Mouse (Mus musculus) liver, embryonic 11.5 days (tissue): Measurements from ENCODE around the gene Olfr350. TPM values are rescaled to one million over a fixed set of nuclear protein-coding genes. Genes with fewer than 3 reads are reported as not detected.

Experiments used
- ATAC-seq: fragments of 200-750 bp; cut with Nextera tagmentation; replicated peaks from 2 replicates; pipeline ENCODE4 v1.8.0; 2017; ENCODE audit warnings: moderate number of reproducible peaks, mild to moderate bottlenecking, moderate TSS enrichment, moderate library complexity; ENCODE audit not compliant: low FRiP score
- DNase-seq: peaks from one replicate; pipeline ENCODE4 v3.0.0-alpha.2; 2017; ENCODE audit warnings: low spot score
- H3K27ac ChIP-seq: fragments of 300-500 bp; sonication (generic); 2 replicates; pipeline ENCODE4 v1.5.1; 2014; ENCODE audit warnings: mild to moderate bottlenecking, low read depth, low read length, control low read depth
- H3K27me3 ChIP-seq: fragments of 300-500 bp; sonication (generic); replicated peaks from 2 replicates; pipeline ENCODE4 v1.6.1; 2014; ENCODE audit warnings: low read length, mixed read lengths; ENCODE audit not compliant: control insufficient read depth, insufficient read depth
- H3K36me3 ChIP-seq: fragments of 300-500 bp; sonication (generic); 2 replicates; pipeline ENCODE4 v1.6.1; 2014; ENCODE audit warnings: mild to moderate bottlenecking, low read length, moderate library complexity, mixed read lengths; ENCODE audit not compliant: control insufficient read depth, insufficient read depth
- H3K4me1 ChIP-seq: fragments of 300-500 bp; sonication (generic); replicated peaks from 2 replicates; pipeline ENCODE4 v1.6.1; 2014; ENCODE audit warnings: low read length, mixed read lengths; ENCODE audit not compliant: control insufficient read depth, insufficient read depth
- H3K4me2 ChIP-seq: fragments of 300-500 bp; sonication (generic); 2 replicates; pipeline ENCODE4 v1.6.1; 2014; ENCODE audit warnings: mild to moderate bottlenecking, control low read depth, moderate library complexity
- H3K4me3 ChIP-seq: fragments of 300-500 bp; sonication (generic); 2 replicates; pipeline ENCODE4 v1.5.1; 2014; ENCODE audit warnings: low read depth, low read length, control low read depth
- H3K9ac ChIP-seq: fragments of 300-500 bp; sonication (generic); 2 replicates; pipeline ENCODE4 v1.6.1; 2014; ENCODE audit warnings: low read depth, low read length, control low read depth
- H3K9me3 ChIP-seq: fragments of 300-500 bp; sonication (generic); 2 replicates; pipeline ENCODE4 v1.6.1; 2016; ENCODE audit warnings: low read length, inconsistent platforms, mixed read lengths; ENCODE audit not compliant: control insufficient read depth
- WGBS: fragments of 180-500 bp; shearing (Covaris S2); extraction: QIAGEN DNeasy Blood & Tissue Kit; methylation state at CpG from one replicate; pipeline ENCODE4 v1.1.7; 2014; 5-methylcytosine and 5-hydroxymethylcytosine counted together
- polyA plus RNA-seq: library from polyadenylated mRNA; unstranded; fragments of >200 nt; fragmentation: Nextera tagmentation; extraction: Ambion mirVana; gene quantifications from 2 replicates; pipeline ENCODE4 v1.2.1, GENCODE M21; 2014

The Olfr350 gene
- polyA plus RNA-seq, result not detected in 2 replicates

- Histone ChIP-seq H3K27ac (no peak within 1 kb of the TSS), H3K4me2 (no peak within 1 kb of the TSS), H3K9me3 (peaks cover 5% of the 10 kb centered on the region; the same call in 1 of the 2 replicates), H3K4me1 (no peaks in the 10 kb centered on the region), H3K27me3 (no peaks in the 10 kb centered on the region), H3K36me3 (no peaks in the 10 kb centered on the region), H3K4me3 (no peak within 1 kb of the TSS), H3K9ac (no peak within 1 kb of the TSS)
- 76% methylated on average over 1 of the region's 1 CpGs for WGBS
- ATAC-seq (no peak), DNase-seq (no peak)
These were observed at the start of gene Olfr350 for GRCm38 (mm10) chr2:36846010-36846409. Gene Olfr350 (plus strand): TSS chr2:36846310.

GRCm38 (mm10) chr2:36816932-36817331 lies 29.2 kb upstream of the Olfr350 start, which contains the start of gene Olfr3:
Gene Olfr3 (minus strand): TSS chr2:36817032.
- no peaks in the 10 kb centered on the region for H3K36me3 ChIP-seq
- no peak within 1 kb of the TSS for H3K4me3 ChIP-seq
- H3K4me1 ChIP-seq, result no peaks in the 10 kb centered on the region
- H3K4me2 ChIP-seq, result no peak within 1 kb of the TSS
- 42% methylated on average over 1 of the region's 1 CpGs for WGBS
- ATAC-seq (no peak), DNase-seq (no peak)
- H3K9me3 ChIP-seq, result peaks cover 2% of the 10 kb centered on the region; the same call in 1 of the 2 replicates
- H3K27ac ChIP-seq, result no peak within 1 kb of the TSS
- no peaks in the 10 kb centered on the region for H3K27me3 ChIP-seq
- no peak within 1 kb of the TSS for H3K9ac ChIP-seq

GRCm38 (mm10) chr2:36862560-36862959 lies 16.4 kb downstream of the Olfr350 start, which contains the start of gene Olfr351:
Gene Olfr351 (minus strand): TSS chr2:36862660.
- ATAC-seq, result no peak
- 65% methylated on average over 1 of the region's 1 CpGs for WGBS

GRCm38 (mm10) chr2:36868160-36868559 lies 22.1 kb downstream of the Olfr350 start, which contains the start of gene Olfr352:
Gene Olfr352 (plus strand): TSS chr2:36868460.
- no peak within 1 kb of the TSS for H3K4me2 ChIP-seq
- H3K9ac ChIP-seq, result no peak within 1 kb of the TSS
- 0 out of 2 replicates have a peak, but pooled peaks cover 9% of the 10 kb centered on the region for H3K9me3 ChIP-seq
- DNase-seq, result no peak
- no peak for ATAC-seq
- H3K27me3 ChIP-seq, result no peaks in the 10 kb centered on the region
- no peak within 1 kb of the TSS for H3K4me3 ChIP-seq
- H3K36me3 ChIP-seq, result no peaks in the 10 kb centered on the region
- no peaks in the 10 kb centered on the region for H3K4me1 ChIP-seq
- H3K27ac ChIP-seq, result no peak within 1 kb of the TSS
- WGBS, result 74% methylated on average over 1 of the region's 1 CpGs

More at GRCm38 (mm10) chr2:36862560-36862959, 16.4 kb downstream of the Olfr350 start, which contains the start of gene Olfr351:
- Histone ChIP-seq H3K36me3 (no peaks in the 10 kb centered on the region), H3K27me3 (no peaks in the 10 kb centered on the region), H3K4me2 (no peak within 1 kb of the TSS), H3K9me3 (0 out of 2 replicates have a peak, but pooled peaks cover 6% of the 10 kb centered on the region), H3K4me3 (no peak within 1 kb of the TSS), H3K27ac (no peak within 1 kb of the TSS), H3K4me1 (no peaks in the 10 kb centered on the region), H3K9ac (no peak within 1 kb of the TSS)
- DNase-seq, result no peak

- Histone ChIP-seq H3K4me1 (no peaks in the 10 kb centered on the region), H3K36me3 (no peaks in the 10 kb centered on the region), H3K9ac (no peak within 1 kb of the TSS), H3K27ac (no peak within 1 kb of the TSS), H3K4me2 (no peak within 1 kb of the TSS), H3K27me3 (no peaks in the 10 kb centered on the region), H3K4me3 (no peak within 1 kb of the TSS), H3K9me3 (peaks cover 3% of the 10 kb centered on the region; the same call in 1 of the 2 replicates)
- DNase-seq, result no peak
- no peak for ATAC-seq
These were observed 46.7 kb downstream of the Olfr350 start, which contains the start of gene Olfr353 for GRCm38 (mm10) chr2:36892836-36893235. Gene Olfr353 (minus strand): TSS chr2:36892936.

GRCm38 (mm10) chr2:36897114-36897513 lies 51.0 kb downstream of the Olfr350 start:
- Histone ChIP-seq H3K36me3 (no peaks in the 10 kb centered on the region), H3K4me1 (no peaks in the 10 kb centered on the region), H3K9ac (no peak overlapping the region), H3K4me2 (no peak overlapping the region), H3K27me3 (no peaks in the 10 kb centered on the region), H3K27ac (no peak overlapping the region), H3K4me3 (no peak overlapping the region), H3K9me3 (peaks cover 3% of the 10 kb centered on the region; the same call in 1 of the 2 replicates)
- DNase-seq (no peak), ATAC-seq (no peak)

Other genes with a start within 250 kb of the Olfr350 start
- gene Olfr345, start 206.3 kb upstream of the Olfr350 start, polyA plus RNA-seq, result not detected in 2 replicates
- not detected in 2 replicates for gene Olfr346, start 160.5 kb upstream of the Olfr350 start, polyA plus RNA-seq
- gene Olfr347, start 114.4 kb upstream of the Olfr350 start, polyA plus RNA-seq, result not detected in 2 replicates
- not detected in 2 replicates for gene Olfr348, start 62.0 kb upstream of the Olfr350 start, polyA plus RNA-seq
- not detected in 2 replicates for gene Olfr50, start 55.8 kb upstream of the Olfr350 start, polyA plus RNA-seq
- not detected in 2 replicates for gene Olfr3, start 29.3 kb upstream of the Olfr350 start, polyA plus RNA-seq
- gene Olfr351, start 16.4 kb downstream of the Olfr350 start, polyA plus RNA-seq, result not detected in 2 replicates
- not detected in 2 replicates for gene Olfr352, start 22.1 kb downstream of the Olfr350 start, polyA plus RNA-seq
- gene Olfr353, start 46.6 kb downstream of the Olfr350 start, polyA plus RNA-seq, result not detected in 2 replicates
- gene Olfr354, start 59.4 kb downstream of the Olfr350 start, polyA plus RNA-seq, result not detected in 2 replicates
- not detected in 2 replicates for gene Olfr355, start 82.6 kb downstream of the Olfr350 start, polyA plus RNA-seq
- not detected in 2 replicates for gene Olfr356, start 90.8 kb downstream of the Olfr350 start, polyA plus RNA-seq
- not detected in 2 replicates for gene Olfr357, start 147.5 kb downstream of the Olfr350 start, polyA plus RNA-seq
- not detected in 2 replicates for gene Olfr358, start 163.0 kb downstream of the Olfr350 start, polyA plus RNA-seq
- not detected in 2 replicates for gene Olfr360, start 219.4 kb downstream of the Olfr350 start, polyA plus RNA-seq
- gene Olfr361, start 243.0 kb downstream of the Olfr350 start, polyA plus RNA-seq, result not detected in 2 replicates